Mouse (Mus musculus) left cerebral cortex, adult 8-10 months (tissue): ENCODE data around the gene Gm19426. TPM values are rescaled to one million over a fixed set of nuclear protein-coding genes. Genes with fewer than 3 reads are reported as not detected.

Source experiments
- DNase-seq, 2 experiments: peaks; one replicate each; pipeline ENCODE4 v3.0.0; 2022; ENCODE audit warnings: low spot score in 2 of 2
- microRNA-seq, 2 experiments: library from miRNA; unstranded; fragments of <30 nt; microRNA quantifications; one replicate each; pipeline ENCODE4 v1.2.0; 2022
- total RNA-seq, 4 experiments: library from RNA; stranded (reverse); gene quantifications; 2 replicates each; pipeline ENCODE4 v1.2.4; 2022

Gene Gm19426
- total RNA-seq, 4 experiments from 2014 or later, result 0.89 to 2.3 (median 1.3) TPM

GRCm38 (mm10) chr2:84723856-84724255 is 19.6 kb downstream of the Gm19426 start:
- no peak for DNase-seq

GRCm38 (mm10) chr2:84721182-84721581 is 22.3 kb downstream of the Gm19426 start:
- no peak for DNase-seq

- no peak for DNase-seq
These were observed 22.7 kb downstream of the Gm19426 start for GRCm38 (mm10) chr2:84720718-84721117.

GRCm38 (mm10) chr2:84717357-84717756 is 26.1 kb downstream of the Gm19426 start:
- no peak for DNase-seq

- no peak for DNase-seq
These were observed 26.8 kb downstream of the Gm19426 start for GRCm38 (mm10) chr2:84716423-84717355.

- peak; percentile 76 to 95 for DNase-seq
These were observed 27.7 kb downstream of the Gm19426 start for GRCm38 (mm10) chr2:84715562-84716361.

GRCm38 (mm10) chr2:84714811-84715561 is 28.5 kb downstream of the Gm19426 start, which contains the start of gene Zdhhc5:
Gene Zdhhc5 (minus strand): TSS chr2:84715180.
- peak; percentile 96 to 98 for DNase-seq

GRCm38 (mm10) chr2:84714422-84714810 is 29.0 kb downstream of the Gm19426 start:
- DNase-seq, result peak in 1 of 2 experiments; percentile 24

GRCm38 (mm10) chr2:84711898-84712297 is 31.6 kb downstream of the Gm19426 start:
- DNase-seq, result no peak

GRCm38 (mm10) chr2:84707523-84707922 is 35.9 kb downstream of the Gm19426 start:
- no peak for DNase-seq

GRCm38 (mm10) chr2:84705295-84705694 is 38.2 kb downstream of the Gm19426 start:
- DNase-seq, result no peak

GRCm38 (mm10) chr2:84704329-84704728 is 39.1 kb downstream of the Gm19426 start:
- DNase-seq, result no peak

- no peak for DNase-seq
These were observed 40.0 kb downstream of the Gm19426 start for GRCm38 (mm10) chr2:84703497-84703896.

GRCm38 (mm10) chr2:84695007-84695695 is 48.3 kb downstream of the Gm19426 start:
- DNase-seq, result no peak

Small RNA genes lying within 50 kb of the gene (microRNA-seq; reads per million reads assigned to microRNA genes)
- gene Mir130a, result 937 to 1,528 reads per million in 2 experiments

Other genes with a start within 250 kb of the Gm19426 start
- gene Ctnnd1, start 92.9 kb downstream of the Gm19426 start, total RNA-seq, result 10 to 100 TPM; 57.2 to 69.1 (median 60.0) TPM
- not detected for gene Btbd18, start 84.6 kb downstream of the Gm19426 start, total RNA-seq
- 10 to 100 TPM; 31.1 to 43.1 (median 34.4) TPM for gene Selenoh, start 72.9 kb downstream of the Gm19426 start, total RNA-seq
- gene Gm28635, start 65.6 kb downstream of the Gm19426 start, total RNA-seq, result 1 to 10 TPM in 1 of 4 experiments, not detected in 3; 3.6 TPM
- 10 to 100 TPM; 31.6 to 37.0 (median 32.9) TPM for gene Med19, start 65.3 kb downstream of the Gm19426 start, total RNA-seq
- 100 to 1,000 TPM; 243 to 260 (median 256) TPM for gene Tmx2, start 64.5 kb downstream of the Gm19426 start, total RNA-seq
- gene Zdhhc5, start 28.5 kb downstream of the Gm19426 start, total RNA-seq, result 10 to 100 TPM; 38.3 to 42.1 (median 40.2) TPM
- gene Clp1, start 16.3 kb downstream of the Gm19426 start, total RNA-seq, result 10 to 100 TPM in 2 of 4 experiments, 1 to 10 TPM in 2; 9.1 to 11.1 (median 10.3) TPM
- gene Ypel4, start 9.6 kb downstream of the Gm19426 start, total RNA-seq, result 10 to 100 TPM; 67.7 to 77.9 (median 74.4) TPM
- 1 to 10 TPM; 6.6 to 9.6 (median 7.8) TPM for gene Serping1, start 31.8 kb upstream of the Gm19426 start, total RNA-seq
- gene Ube2l6, start 55.2 kb upstream of the Gm19426 start, total RNA-seq, result 1 to 10 TPM; 7.3 to 8.4 (median 7.6) TPM
- not detected for gene Smtnl1, start 79.0 kb upstream of the Gm19426 start, total RNA-seq
- gene Timm10, start 83.3 kb upstream of the Gm19426 start, total RNA-seq, result 10 to 100 TPM; 45.2 to 52.3 (median 46.5) TPM
- under 1 TPM in 2 of 4 experiments, not detected in 2; 0.09 to 0.20 TPM for gene Slc43a1, start 95.2 kb upstream of the Gm19426 start, total RNA-seq
- gene Rtn4rl2, start 143.1 kb upstream of the Gm19426 start, total RNA-seq, result 10 to 100 TPM; 57.0 to 74.6 (median 70.2) TPM
- 1 to 10 TPM in 3 of 4 experiments, under 1 TPM in 1; 0.49 to 1.2 (median 1.0) TPM for gene Slc43a3, start 192.9 kb upstream of the Gm19426 start, total RNA-seq
- under 1 TPM in 1 of 4 experiments, not detected in 3; 0.61 TPM for gene Prg2, start 236.8 kb upstream of the Gm19426 start, total RNA-seq
- not detected for gene Prg3, start 244.6 kb upstream of the Gm19426 start, total RNA-seq